Mouse (Mus musculus) midbrain, embryonic 16.5 days (tissue): ENCODE measurements around the gene Akt1s1. TPM values are rescaled to one million over a fixed set of nuclear protein-coding genes. Genes with fewer than 3 reads are reported as not detected.
A peak's percentile ranks its signal among the peaks of the same experiment; 100 is the strongest.

Experiments used
- ATAC-seq: fragments of 200-750 bp; cut with Nextera tagmentation; 2 replicates; pipeline ENCODE4 v1.8.0; 2017; ENCODE audit warnings: moderate TSS enrichment
- H3K27ac ChIP-seq: fragments of 300-500 bp; sonication (generic); 2 replicates; pipeline ENCODE4 v1.5.1; 2014; ENCODE audit warnings: mild to moderate bottlenecking, low read length, mixed read lengths
- H3K27me3 ChIP-seq: fragments of 300-500 bp; sonication (generic); 2 replicates; pipeline ENCODE4 v1.6.1; 2014; ENCODE audit warnings: low read depth, low read length, mixed read lengths; ENCODE audit not compliant: control insufficient read depth, insufficient read depth
- H3K36me3 ChIP-seq: fragments of 300-500 bp; sonication (generic); 2 replicates; pipeline ENCODE4 v1.6.1; 2014; ENCODE audit warnings: mild to moderate bottlenecking, low read length, moderate library complexity, mixed read lengths; ENCODE audit not compliant: control insufficient read depth, insufficient read depth
- H3K4me1 ChIP-seq: fragments of 300-500 bp; sonication (generic); 2 replicates; pipeline ENCODE4 v1.6.1; 2014; ENCODE audit warnings: mild to moderate bottlenecking, low read length, mixed read lengths; ENCODE audit not compliant: control insufficient read depth, insufficient read depth
- H3K4me2 ChIP-seq: fragments of 300-500 bp; sonication (generic); 2 replicates; pipeline ENCODE4 v1.6.1; 2014; ENCODE audit warnings: mild to moderate bottlenecking, low read length, mixed read lengths
- H3K4me3 ChIP-seq: fragments of 300-500 bp; sonication (generic); 2 replicates; pipeline ENCODE4 v1.5.1; 2014; ENCODE audit warnings: low read depth, mild to moderate bottlenecking, low read length, moderate library complexity, mixed read lengths
- H3K9ac ChIP-seq: fragments of 300-500 bp; sonication (generic); 2 replicates; pipeline ENCODE4 v1.6.1; 2014; ENCODE audit warnings: low read depth, low read length, mixed read lengths
- H3K9me3 ChIP-seq: fragments of 300-500 bp; sonication (generic); replicated peaks from 2 replicates; pipeline ENCODE4 v1.6.1; 2014; ENCODE audit warnings: mild to moderate bottlenecking, low read length, mixed read lengths; ENCODE audit not compliant: control insufficient read depth, poor library complexity, severe bottlenecking
- WGBS: fragments of 180-500 bp; shearing (Covaris S2); extraction: QIAGEN DNeasy Blood & Tissue Kit; methylation state at CpG from one replicate; pipeline ENCODE4 v1.1.7; 2014; 5-methylcytosine and 5-hydroxymethylcytosine counted together
- polyA plus RNA-seq: library from polyadenylated mRNA; unstranded; fragments of >200 nt; fragmentation: Nextera tagmentation; extraction: Ambion mirVana; gene quantifications from 2 replicates; pipeline ENCODE4 v1.2.1, GENCODE M21; 2015

Gene Akt1s1
- polyA plus RNA-seq, 1 experiment from 2014 or later = 83.2 TPM

DNA sequence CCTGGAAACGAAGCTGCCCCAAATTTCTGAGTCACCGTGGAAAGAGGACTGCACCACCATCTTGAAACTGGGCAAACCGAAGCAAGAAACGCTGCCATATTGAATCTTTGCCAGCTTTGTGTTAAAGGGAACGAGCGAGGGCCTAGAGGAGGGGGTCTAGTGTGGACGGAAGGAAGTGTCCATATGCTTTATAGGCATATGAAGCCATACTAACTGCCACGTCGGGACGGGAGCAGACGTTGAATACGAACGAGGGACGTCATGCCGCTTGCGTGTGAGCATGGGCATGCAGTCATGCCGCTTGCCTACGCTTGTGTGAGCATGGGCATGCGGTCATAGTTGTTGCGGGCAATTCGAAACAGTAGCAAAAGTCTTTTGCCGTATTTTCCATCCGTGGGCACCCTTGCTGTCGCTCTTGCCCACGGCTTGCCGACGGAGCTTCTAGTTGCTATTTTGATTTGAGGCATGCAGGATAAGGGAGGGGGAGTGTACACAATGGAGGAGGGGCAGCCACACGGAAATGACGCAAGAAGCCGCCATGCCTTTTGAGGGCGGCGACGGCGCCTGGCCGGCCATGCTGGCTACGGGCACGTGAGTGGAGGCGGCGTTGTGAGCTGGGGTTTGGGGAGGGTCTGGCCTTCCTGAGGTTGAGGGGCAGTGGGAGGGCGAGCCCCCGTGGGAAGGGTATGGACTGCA is 773 bp downstream of the Akt1s1 start:
- Histone ChIP-seq H3K9ac (peak overlapping the region; percentile 73), H3K4me3 (peak overlapping the region; percentile 57), H3K27me3 (no peaks in the 10 kb centered on the region), H3K27ac (peak overlapping the region; percentile 98), H3K9me3 (no peaks in the 10 kb centered on the region), H3K36me3 (peaks cover 23% of the 10 kb centered on the region), H3K4me1 (peaks cover 26% of the 10 kb centered on the region), H3K4me2 (peak overlapping the region; percentile 90)
- WGBS = under 1% methylated on average over 41 of the region's 41 CpGs
- ATAC-seq = peak; percentile 85

DNA sequence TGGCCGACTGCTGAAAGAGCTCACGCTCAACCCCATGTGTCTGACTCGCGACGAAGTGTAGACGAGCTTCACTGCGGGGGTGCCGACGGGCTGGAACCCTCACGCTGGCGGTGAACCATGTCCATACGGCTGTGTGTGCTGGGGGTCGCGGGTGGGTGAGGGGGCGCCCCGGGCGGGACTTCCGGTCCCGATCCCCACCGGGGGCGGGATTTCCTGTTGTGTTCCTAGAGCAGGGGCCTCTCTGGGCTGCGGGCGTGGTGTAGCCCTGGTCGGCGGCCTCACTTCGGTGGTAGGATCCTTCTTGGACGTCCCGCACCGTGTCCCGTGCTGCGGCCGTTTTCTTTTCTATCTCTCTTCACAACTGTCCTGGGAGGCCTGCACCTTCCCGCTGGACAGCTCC is 1.4 kb downstream of the Akt1s1 start:
- ATAC-seq = peak; percentile 25
- peak overlapping the region; percentile 73 for H3K9ac ChIP-seq
- no peaks in the 10 kb centered on the region for H3K9me3 ChIP-seq
- peaks cover 18% of the 10 kb centered on the region for H3K36me3 ChIP-seq
- under 1% methylated on average over 33 of the region's 33 CpGs for WGBS
- peak overlapping the region; percentile 90 for H3K4me2 ChIP-seq
- H3K27me3 ChIP-seq = no peaks in the 10 kb centered on the region
- H3K27ac ChIP-seq = peak overlapping the region; percentile 98
- H3K4me3 ChIP-seq = peak overlapping the region; percentile 57
- H3K4me1 ChIP-seq = peaks cover 31% of the 10 kb centered on the region

DNA sequence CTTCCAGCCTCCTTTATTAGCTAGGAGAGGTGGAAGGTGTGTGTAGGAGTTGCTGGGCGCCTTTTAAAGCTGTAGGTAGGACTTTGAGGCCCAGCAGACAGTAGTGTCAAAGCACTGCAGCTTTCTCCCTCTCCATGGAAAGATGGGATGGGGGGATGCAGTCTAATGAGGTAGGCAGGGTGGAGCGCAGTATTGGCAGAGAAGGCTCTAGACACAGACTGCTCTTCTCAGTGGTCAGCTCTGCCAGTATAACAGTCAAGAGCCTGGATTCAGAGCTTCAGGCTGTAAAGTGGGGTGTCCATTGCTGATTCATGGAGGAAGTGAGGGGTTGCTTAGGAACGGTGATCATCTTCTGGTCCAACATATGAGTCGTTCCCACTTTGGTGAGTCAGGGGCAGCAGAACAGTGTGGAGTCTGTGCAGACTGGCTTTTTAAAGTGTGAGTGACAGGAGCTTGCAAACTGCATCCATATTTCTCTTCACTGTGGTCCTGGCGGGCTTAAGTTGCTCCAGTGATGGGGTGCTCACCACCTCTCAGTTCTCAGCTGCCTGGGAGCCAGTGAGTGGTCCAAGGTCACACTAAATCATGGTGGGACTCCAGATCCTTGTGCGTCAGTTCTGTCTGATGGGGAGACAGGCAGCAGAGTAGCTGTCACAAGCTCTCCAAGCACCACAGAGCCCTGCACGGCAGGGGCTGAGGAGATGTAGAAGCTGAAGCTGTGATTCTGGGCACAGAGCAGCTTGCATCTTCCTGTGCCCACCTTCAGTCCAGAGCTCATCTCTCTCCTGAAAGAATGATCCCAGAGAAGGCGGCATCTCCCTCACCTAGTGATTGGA is 2.2 kb downstream of the Akt1s1 start:
- Histone ChIP-seq H3K27ac (peak overlapping the region; percentile 98), H3K4me2 (peak overlapping the region; percentile 90), H3K9me3 (no peaks in the 10 kb centered on the region), H3K36me3 (peaks cover 10% of the 10 kb centered on the region), H3K9ac (peak overlapping the region; percentile 73), H3K4me1 (peaks cover 31% of the 10 kb centered on the region), H3K4me3 (peak overlapping the region; percentile 57), H3K27me3 (no peaks in the 10 kb centered on the region)
- no peak for ATAC-seq
- 82% methylated on average over 8 of the region's 8 CpGs for WGBS

DNA sequence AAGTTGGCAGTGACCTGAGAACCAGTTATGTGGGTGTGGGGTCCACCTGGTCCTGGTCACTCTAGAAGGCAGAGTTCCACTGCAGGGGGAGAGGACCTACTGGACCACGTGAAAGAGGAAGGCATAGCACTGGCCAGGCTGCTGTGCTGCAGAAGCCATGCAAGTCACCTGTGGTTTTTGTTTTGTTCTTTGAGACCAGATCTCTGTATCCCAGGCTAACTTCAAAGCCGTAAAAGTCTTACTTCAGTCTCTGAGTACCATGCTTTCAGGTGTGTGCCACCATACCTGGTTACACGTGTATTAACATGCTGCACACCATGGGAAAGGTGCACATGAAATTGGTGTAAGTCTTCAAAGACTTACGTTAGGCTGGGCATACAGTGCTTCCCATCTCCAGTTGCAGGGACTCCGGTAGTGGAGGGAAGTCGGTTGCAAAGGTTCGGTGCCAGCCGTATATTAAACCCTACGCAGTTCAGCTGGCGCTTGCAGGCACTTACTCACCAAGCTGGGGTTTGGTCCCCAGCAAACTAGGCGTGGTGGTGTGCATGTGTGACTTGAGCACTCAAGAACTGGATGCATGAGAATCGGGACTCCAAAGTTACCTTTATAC is 2.9 kb downstream of the Akt1s1 start:
- H3K27me3 ChIP-seq = no peaks in the 10 kb centered on the region
- no peak overlapping the region for H3K4me3 ChIP-seq
- 96% methylated on average over 12 of the region's 12 CpGs for WGBS
- H3K9ac ChIP-seq = no peak overlapping the region
- ATAC-seq = no peak
- no peak overlapping the region for H3K27ac ChIP-seq
- no peaks in the 10 kb centered on the region for H3K9me3 ChIP-seq
- peaks cover 35% of the 10 kb centered on the region for H3K4me1 ChIP-seq
- H3K4me2 ChIP-seq = no peak overlapping the region
- peaks cover 6% of the 10 kb centered on the region; the same call in 1 of the 2 replicates for H3K36me3 ChIP-seq

DNA sequence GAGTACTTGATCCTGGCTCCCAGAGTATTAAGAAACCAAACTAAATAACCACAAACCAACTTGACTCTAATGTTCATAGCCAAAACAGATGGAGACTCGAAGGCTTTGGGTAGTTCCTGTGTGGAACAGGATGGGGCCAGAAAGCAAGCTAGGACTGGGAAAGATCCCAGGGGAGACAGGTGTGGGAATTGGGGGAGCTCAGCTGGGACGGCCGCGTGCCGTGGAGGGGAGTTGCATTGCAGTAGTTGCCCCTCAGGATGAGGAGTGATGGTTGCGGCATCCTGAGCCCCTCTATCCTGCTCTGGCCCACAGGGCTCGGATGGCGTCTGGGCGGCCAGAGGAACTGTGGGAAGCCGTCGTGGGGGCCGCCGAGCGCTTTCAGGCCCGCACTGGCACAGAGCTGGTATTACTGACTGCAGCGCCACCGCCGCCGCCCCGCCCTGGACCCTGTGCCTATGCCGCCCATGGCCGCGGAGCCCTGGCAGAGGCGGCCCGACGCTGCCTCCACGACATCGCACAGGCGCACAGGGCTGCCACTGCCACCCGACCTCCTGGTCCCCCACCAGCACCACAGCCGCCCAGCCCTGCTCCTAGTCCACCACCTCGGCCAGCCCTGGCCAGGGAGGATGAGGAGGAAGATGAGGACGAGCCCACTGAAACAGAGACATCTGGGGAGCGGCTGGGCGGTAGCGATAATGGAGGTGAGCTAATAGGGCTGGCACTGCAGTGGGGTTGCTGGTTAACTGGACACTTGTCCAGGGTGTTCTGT is 3.7 kb downstream of the Akt1s1 start:
- Histone ChIP-seq H3K4me3 (no peak overlapping the region), H3K9me3 (no peaks in the 10 kb centered on the region), H3K27me3 (no peaks in the 10 kb centered on the region), H3K36me3 (peaks cover 6% of the 10 kb centered on the region; the same call in 1 of the 2 replicates), H3K27ac (no peak overlapping the region), H3K9ac (no peak overlapping the region), H3K4me1 (peaks cover 33% of the 10 kb centered on the region), H3K4me2 (no peak overlapping the region)
- 89% methylated on average over 36 of the region's 36 CpGs for WGBS
- ATAC-seq = no peak

DNA sequence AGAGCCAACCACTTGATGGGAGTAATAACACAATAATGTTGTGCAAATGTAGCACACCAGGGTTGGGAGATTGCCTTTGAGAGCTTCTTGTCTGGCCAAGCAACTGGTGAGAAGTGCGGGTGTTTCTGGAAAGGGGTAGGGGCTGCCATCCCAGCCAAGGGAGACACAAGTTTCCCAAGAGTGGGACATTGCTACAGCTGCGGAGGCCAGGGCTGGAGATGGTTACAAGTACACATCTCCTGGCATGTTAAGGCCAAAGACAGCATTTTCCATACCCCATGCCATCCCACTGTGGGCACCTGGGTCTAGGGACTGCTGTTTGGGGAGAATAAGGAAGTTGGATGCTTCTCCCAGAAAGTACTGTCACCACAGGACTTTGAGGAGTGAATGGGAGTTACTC is 4.3 kb downstream of the Akt1s1 start:
- H3K4me1 ChIP-seq = peaks cover 32% of the 10 kb centered on the region

DNA sequence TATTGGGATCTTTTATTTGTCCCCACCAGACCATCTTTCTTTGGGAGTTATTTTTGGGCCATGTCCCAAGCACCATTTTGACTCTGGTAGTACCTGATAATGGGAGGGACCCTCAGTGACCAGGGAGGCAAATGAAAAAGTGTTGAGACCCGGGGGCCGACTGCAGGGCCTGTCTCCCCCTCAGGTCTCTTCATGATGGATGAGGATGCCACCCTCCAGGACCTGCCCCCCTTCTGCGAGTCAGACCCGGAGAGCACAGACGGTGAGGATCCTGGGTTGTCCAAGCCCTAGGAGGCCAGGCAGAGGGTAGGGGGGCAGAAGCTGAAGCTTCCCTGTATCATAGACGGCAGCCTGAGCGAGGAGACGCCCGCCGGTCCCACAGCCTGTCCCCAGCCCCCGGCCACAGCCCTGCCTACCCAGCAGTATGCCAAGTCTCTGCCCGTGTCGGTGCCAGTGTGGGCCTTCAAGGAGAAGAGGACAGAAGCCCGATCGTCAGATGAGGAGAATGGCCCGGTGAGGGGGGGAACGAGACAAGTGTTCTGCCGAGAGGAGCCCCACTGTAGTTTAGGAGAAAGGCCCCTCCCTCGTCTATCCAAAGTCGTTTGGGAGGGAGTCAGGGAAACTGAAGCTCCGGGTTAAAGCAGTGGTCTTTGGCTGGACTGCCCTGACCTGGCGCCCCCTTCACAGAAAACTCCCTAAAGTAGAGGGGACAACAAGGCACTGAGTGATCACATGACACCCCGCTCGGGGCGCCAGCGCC is 5.0 kb downstream of the Akt1s1 start:
- H3K27me3 ChIP-seq = no peaks in the 10 kb centered on the region
- H3K36me3 ChIP-seq = peaks cover 6% of the 10 kb centered on the region; the same call in 1 of the 2 replicates
- peak overlapping the region; percentile 76 for H3K27ac ChIP-seq
- no peak for ATAC-seq
- H3K9me3 ChIP-seq = no peaks in the 10 kb centered on the region
- peak overlapping the region; percentile 63 for H3K4me2 ChIP-seq
- peak overlapping the region; percentile 41 for H3K4me3 ChIP-seq
- H3K9ac ChIP-seq = peak overlapping the region; percentile 58
- 28% methylated on average over 26 of the region's 26 CpGs for WGBS
- H3K4me1 ChIP-seq = peaks cover 36% of the 10 kb centered on the region

More for the DNA sequence above, 4.3 kb downstream of the Akt1s1 start:
- H3K27me3 ChIP-seq = no peaks in the 10 kb centered on the region
- H3K4me3 ChIP-seq = no peak overlapping the region
- H3K36me3 ChIP-seq = peaks cover 6% of the 10 kb centered on the region; the same call in 1 of the 2 replicates
- no peak overlapping the region for H3K27ac ChIP-seq
- ATAC-seq = no peak
- 98% methylated on average over 2 of the region's 2 CpGs for WGBS
- no peaks in the 10 kb centered on the region for H3K9me3 ChIP-seq
- H3K9ac ChIP-seq = peak overlapping the region; percentile 58; the same call in 1 of the 2 replicates
- no peak overlapping the region for H3K4me2 ChIP-seq
